Mouse (Mus musculus) bone marrow macrophage, adult 2 months (primary cell): ENCODE measurements around the gene Afap1l2.

Source experiments
- CTCF ChIP-seq: IDR thresholded peaks from 2 replicates; pipeline ENCODE4 v1.5.1; 2012; ENCODE audit warnings: low read depth, mild to moderate bottlenecking, low read length, moderate library complexity
- POLR2A ChIP-seq: IDR thresholded peaks from 2 replicates; pipeline ENCODE4 v1.6.1; 2012; ENCODE audit warnings: mild to moderate bottlenecking, low read depth, low read length, borderline replicate concordance

DNA sequence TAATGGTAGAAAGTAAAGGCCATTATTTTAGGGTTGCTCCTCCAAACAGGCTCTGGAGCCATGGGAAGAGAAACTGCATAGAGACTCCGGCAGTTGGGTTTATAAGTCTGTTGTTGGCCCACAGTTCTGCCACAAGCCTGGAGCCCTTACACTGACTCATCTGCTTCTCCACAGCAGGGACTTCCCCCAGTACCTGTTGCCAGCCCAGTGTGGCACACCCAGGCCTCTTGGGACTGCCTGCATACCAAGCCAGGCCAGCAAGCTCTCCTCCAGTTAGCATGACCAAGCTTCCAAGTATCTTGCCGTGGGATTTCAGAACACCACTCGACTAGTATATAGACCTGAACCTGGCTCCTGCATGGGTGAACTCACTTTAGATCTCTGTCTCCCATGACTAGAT is 6.8 kb upstream of the Afap1l2 start:
- TF ChIP-seq CTCF (no peak), POLR2A (no peak)
